Comparison of ENCODE assay signal across 1 mouse cellular context in genomic region chr9:78427362-78427781, GRCm38 (mm10).
TF ChIP-seq lines count a peak whose summit lies in the region.

No protein-coding gene starts in this region.

TF ChIP-seq in ES-E14, 5 proteins besides CTCF, POLR2A, EP300 and RAD21 (continued from another document):
- TF ChIP-seq CHD2 (IDR thresholded peaks at IDR 0.05; ENCODE audit: low read depth, low read length) (no peak), ZNF384 (IDR thresholded peaks at IDR 0.05; ENCODE audit: low read depth, low read length) (no peak)
